Mouse (Mus musculus) splenic B cell, adult 2 months (primary cell): ENCODE data around the gene A830031A19Rik.

Experiments used
- DNase-seq: peaks from one replicate; pipeline ENCODE4 v3.0.0-alpha.2; 2011; ENCODE audit warnings: low read depth, low spot score
- H3K27me3 ChIP-seq: 2 replicates; pipeline ENCODE4 v1.6.1; 2012; ENCODE audit warnings: mild to moderate bottlenecking, low read length, moderate library complexity, mixed read lengths; ENCODE audit not compliant: control insufficient read depth, poor library complexity, insufficient read depth, severe bottlenecking
- H3K36me3 ChIP-seq: 2 replicates; pipeline ENCODE4 v1.6.1; 2012; ENCODE audit warnings: mild to moderate bottlenecking, low read length, moderate library complexity, mixed read lengths; ENCODE audit not compliant: control insufficient read depth, poor library complexity, insufficient read depth, severe bottlenecking

A830031A19Rik gene

GRCm38 (mm10) chr11:24018783-24019182, 56.1 kb downstream of the A830031A19Rik start:
- H3K36me3 ChIP-seq: no peaks in the 10 kb centered on the region
- H3K27me3 ChIP-seq: no peaks in the 10 kb centered on the region; the same call in 1 of the 2 replicates
- peak; percentile 55 for DNase-seq

GRCm38 (mm10) chr11:24016647-24017179, 58.1 kb downstream of the A830031A19Rik start:
- H3K27me3 ChIP-seq: no peaks in the 10 kb centered on the region; the same call in 1 of the 2 replicates
- DNase-seq: no peak
- no peaks in the 10 kb centered on the region for H3K36me3 ChIP-seq

- no peaks in the 10 kb centered on the region; the same call in 1 of the 2 replicates for H3K27me3 ChIP-seq
- no peaks in the 10 kb centered on the region for H3K36me3 ChIP-seq
- no peak for DNase-seq
These were observed 58.8 kb downstream of the A830031A19Rik start for GRCm38 (mm10) chr11:24016049-24016448.

- no peaks in the 10 kb centered on the region for H3K36me3 ChIP-seq
- no peak for DNase-seq
These were observed 60.2 kb downstream of the A830031A19Rik start for GRCm38 (mm10) chr11:24014642-24015041.

GRCm38 (mm10) chr11:24012301-24012700, 62.6 kb downstream of the A830031A19Rik start:
- DNase-seq: no peak
- H3K27me3 ChIP-seq: no peaks in the 10 kb centered on the region; the same call in 1 of the 2 replicates
- no peaks in the 10 kb centered on the region for H3K36me3 ChIP-seq

More at GRCm38 (mm10) chr11:24014642-24015041, 60.2 kb downstream of the A830031A19Rik start:
- H3K27me3 ChIP-seq: no peaks in the 10 kb centered on the region; the same call in 1 of the 2 replicates

- no peaks in the 10 kb centered on the region for H3K27me3 ChIP-seq
- no peak for DNase-seq
These were observed 65.9 kb downstream of the A830031A19Rik start for GRCm38 (mm10) chr11:24008976-24009375.

GRCm38 (mm10) chr11:24008244-24008643, 66.6 kb downstream of the A830031A19Rik start:
- Histone ChIP-seq H3K36me3 (no peaks in the 10 kb centered on the region), H3K27me3 (no peaks in the 10 kb centered on the region)
- DNase-seq: peak; percentile 58

More at GRCm38 (mm10) chr11:24008976-24009375, 65.9 kb downstream of the A830031A19Rik start:
- H3K36me3 ChIP-seq: no peaks in the 10 kb centered on the region

- H3K36me3 ChIP-seq: no peaks in the 10 kb centered on the region
- DNase-seq: no peak
- no peaks in the 10 kb centered on the region for H3K27me3 ChIP-seq
These were observed 69.3 kb downstream of the A830031A19Rik start for GRCm38 (mm10) chr11:24005445-24006156.

GRCm38 (mm10) chr11:24000675-24001074, 74.2 kb downstream of the A830031A19Rik start:
- no peaks in the 10 kb centered on the region for H3K27me3 ChIP-seq
- DNase-seq: no peak

More at GRCm38 (mm10) chr11:24000675-24001074, 74.2 kb downstream of the A830031A19Rik start:
- H3K36me3 ChIP-seq: no peaks in the 10 kb centered on the region
